Mouse (Mus musculus): Measurements from ENCODE around the gene Aqp1. TPM values are rescaled to one million over a fixed set of nuclear protein-coding genes. Genes with fewer than 3 reads are reported as not detected.

Gene Aqp1
- polyA plus RNA-seq, 1 experiment from 2014 or later, result 19.0 TPM

- WGBS, result 61% methylated on average over 4 of the region's 4 CpGs
- Histone ChIP-seq H3K27me3 (replicated peaks; ENCODE audit: control insufficient read depth, insufficient read depth, low read length) (no peaks in the 10 kb centered on the region), H3K4me1 (replicated peaks; ENCODE audit: control insufficient read depth, insufficient read depth, low read length) (peaks cover 21% of the 10 kb centered on the region), H3K9me3 (ENCODE audit: control insufficient read depth) (no peaks in the 10 kb centered on the region), H3K36me3 (ENCODE audit: control insufficient read depth, insufficient read depth) (no peaks in the 10 kb centered on the region), H3K4me2 (replicated peaks; ENCODE audit: low read depth) (no peak overlapping the region), H3K27ac (ENCODE audit: low read depth, low read length) (no peak overlapping the region), H3K9ac (ENCODE audit: low read depth, low read length) (no peak overlapping the region), H3K4me3 (ENCODE audit: low read depth, low read length) (no peak overlapping the region)
- ATAC-seq, result no peak
- TF ChIP-seq CTCF (IDR thresholded peaks at IDR 0.05; ENCODE audit: low read depth), result no peak
Observed at GRCm38 (mm10) chr6:55326299-55326698, 9.9 kb upstream of the Aqp1 start.

GRCm38 (mm10) chr6:55327326-55327725, 8.9 kb upstream of the Aqp1 start:
- Histone ChIP-seq H3K4me1 (replicated peaks; ENCODE audit: control insufficient read depth, insufficient read depth, low read length) (peaks cover 21% of the 10 kb centered on the region), H3K27me3 (replicated peaks; ENCODE audit: control insufficient read depth, insufficient read depth, low read length) (no peaks in the 10 kb centered on the region), H3K36me3 (ENCODE audit: control insufficient read depth, insufficient read depth) (no peaks in the 10 kb centered on the region), H3K9me3 (ENCODE audit: control insufficient read depth) (no peaks in the 10 kb centered on the region), H3K4me2 (replicated peaks; ENCODE audit: low read depth) (no peak overlapping the region), H3K4me3 (ENCODE audit: low read depth, low read length) (no peak overlapping the region), H3K27ac (ENCODE audit: low read depth, low read length) (no peak overlapping the region), H3K9ac (ENCODE audit: low read depth, low read length) (no peak overlapping the region)
- no peak for ATAC-seq
- WGBS, result 62% methylated on average over 13 of the region's 13 CpGs
- TF ChIP-seq CTCF (IDR thresholded peaks at IDR 0.05; ENCODE audit: low read depth), result no peak

DNA sequence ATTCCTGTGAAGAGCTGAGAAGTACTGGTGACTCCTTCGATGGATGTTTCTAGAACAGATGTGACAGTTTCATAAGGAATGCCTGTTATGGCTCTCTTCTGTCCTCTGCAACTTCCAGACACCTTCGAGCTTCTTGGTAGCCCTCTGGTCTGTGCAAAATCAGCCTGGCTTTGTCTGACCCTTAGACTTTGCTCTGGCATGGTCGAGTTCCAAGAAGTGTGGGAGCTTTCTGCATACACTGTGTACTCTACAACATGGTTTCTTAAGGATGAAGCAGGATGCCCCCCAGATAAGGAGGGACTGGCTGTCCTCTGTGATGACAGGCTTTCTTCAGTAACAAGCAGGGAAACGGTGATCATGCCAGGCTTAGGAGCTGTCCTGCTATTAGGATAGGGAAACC, 8.1 kb upstream of the Aqp1 start:
- WGBS, result 40% methylated on average over 4 of the region's 4 CpGs
- Histone ChIP-seq H3K9me3 (ENCODE audit: control insufficient read depth) (no peaks in the 10 kb centered on the region), H3K4me3 (ENCODE audit: low read depth, low read length) (no peak overlapping the region), H3K27ac (ENCODE audit: low read depth, low read length) (no peak overlapping the region), H3K4me1 (replicated peaks; ENCODE audit: control insufficient read depth, insufficient read depth, low read length) (peaks cover 21% of the 10 kb centered on the region), H3K4me2 (replicated peaks; ENCODE audit: low read depth) (no peak overlapping the region), H3K36me3 (ENCODE audit: control insufficient read depth, insufficient read depth) (no peaks in the 10 kb centered on the region), H3K9ac (ENCODE audit: low read depth, low read length) (no peak overlapping the region), H3K27me3 (replicated peaks; ENCODE audit: control insufficient read depth, insufficient read depth, low read length) (no peaks in the 10 kb centered on the region)
- no peak for TF ChIP-seq CTCF (IDR thresholded peaks at IDR 0.05; ENCODE audit: low read depth)
- no peak for ATAC-seq

- Histone ChIP-seq H3K27me3 (replicated peaks; ENCODE audit: control insufficient read depth, insufficient read depth, low read length) (no peaks in the 10 kb centered on the region), H3K4me3 (ENCODE audit: low read depth, low read length) (no peak overlapping the region), H3K36me3 (ENCODE audit: control insufficient read depth, insufficient read depth) (no peaks in the 10 kb centered on the region), H3K9ac (ENCODE audit: low read depth, low read length) (no peak overlapping the region), H3K4me1 (replicated peaks; ENCODE audit: control insufficient read depth, insufficient read depth, low read length) (peaks cover 19% of the 10 kb centered on the region; the same call in 1 of the 2 replicates), H3K27ac (ENCODE audit: low read depth, low read length) (no peak overlapping the region), H3K4me2 (replicated peaks; ENCODE audit: low read depth) (no peak overlapping the region), H3K9me3 (ENCODE audit: control insufficient read depth) (no peaks in the 10 kb centered on the region)
- ATAC-seq, result no peak
- WGBS, result 54% methylated on average over 6 of the region's 6 CpGs
- TF ChIP-seq CTCF (IDR thresholded peaks at IDR 0.05; ENCODE audit: low read depth), result no peak
Observed at GRCm38 (mm10) chr6:55331315-55331714, 4.9 kb upstream of the Aqp1 start.

- no peak overlapping the region for H3K4me3 ChIP-seq (ENCODE audit: low read depth, low read length)
- H3K9me3 ChIP-seq (ENCODE audit: control insufficient read depth), result no peaks in the 10 kb centered on the region
- no peak overlapping the region for H3K9ac ChIP-seq (ENCODE audit: low read depth, low read length)
- H3K36me3 ChIP-seq (ENCODE audit: control insufficient read depth, insufficient read depth), result no peaks in the 10 kb centered on the region
- TF ChIP-seq CTCF (IDR thresholded peaks at IDR 0.05; ENCODE audit: low read depth), result no peak
- H3K27ac ChIP-seq (ENCODE audit: low read depth, low read length), result no peak overlapping the region
- H3K4me2 ChIP-seq (replicated peaks; ENCODE audit: low read depth), result no peak overlapping the region
- WGBS, result 64% methylated on average over 5 of the region's 5 CpGs
- no peaks in the 10 kb centered on the region for H3K27me3 ChIP-seq (replicated peaks; ENCODE audit: control insufficient read depth, insufficient read depth, low read length)
- H3K4me1 ChIP-seq (replicated peaks; ENCODE audit: control insufficient read depth, insufficient read depth, low read length), result peaks cover 18% of the 10 kb centered on the region; the same call in 1 of the 2 replicates
- ATAC-seq, result no peak
Observed at GRCm38 (mm10) chr6:55332100-55332772, 4.0 kb upstream of the Aqp1 start.

- H3K27me3 ChIP-seq (replicated peaks; ENCODE audit: control insufficient read depth, insufficient read depth, low read length), result no peaks in the 10 kb centered on the region
- WGBS, result 66% methylated on average over 6 of the region's 6 CpGs
- no peak overlapping the region for H3K9ac ChIP-seq (ENCODE audit: low read depth, low read length)
- H3K27ac ChIP-seq (ENCODE audit: low read depth, low read length), result no peak overlapping the region
- no peaks in the 10 kb centered on the region for H3K9me3 ChIP-seq (ENCODE audit: control insufficient read depth)
- H3K4me3 ChIP-seq (ENCODE audit: low read depth, low read length), result no peak overlapping the region
- H3K36me3 ChIP-seq (ENCODE audit: control insufficient read depth, insufficient read depth), result no peaks in the 10 kb centered on the region
- 0 out of 2 replicates have a peak, but pooled peaks cover 16% of the 10 kb centered on the region for H3K4me1 ChIP-seq (replicated peaks; ENCODE audit: control insufficient read depth, insufficient read depth, low read length)
- H3K4me2 ChIP-seq (replicated peaks; ENCODE audit: low read depth), result no peak overlapping the region
- TF ChIP-seq CTCF (IDR thresholded peaks at IDR 0.05; ENCODE audit: low read depth), result no peak
- no peak for ATAC-seq
Observed at GRCm38 (mm10) chr6:55332773-55333109, 3.5 kb upstream of the Aqp1 start.
